Mouse (Mus musculus) intestine, embryonic 16.5 days (tissue): ENCODE results near the gene Erf. TPM values are rescaled to one million over a fixed set of nuclear protein-coding genes. Genes with fewer than 3 reads are reported as not detected.

Source experiments
- ATAC-seq: fragments of 200-750 bp; cut with Nextera tagmentation; 2 replicates; pipeline ENCODE4 v1.8.0; 2017; ENCODE audit warnings: moderate TSS enrichment, moderate library complexity
- H3K27ac ChIP-seq: fragments of 300-500 bp; sonication (generic); 2 replicates; pipeline ENCODE4 v1.5.1; 2014; ENCODE audit warnings: mild to moderate bottlenecking, low read length
- H3K27me3 ChIP-seq: fragments of 300-500 bp; sonication (generic); replicated peaks from 2 replicates; pipeline ENCODE4 v1.6.1; 2014; ENCODE audit warnings: low read length, control low read depth, mixed read lengths; ENCODE audit not compliant: control insufficient read depth, insufficient read depth
- H3K36me3 ChIP-seq: fragments of 300-500 bp; sonication (generic); 2 replicates; pipeline ENCODE4 v1.6.1; 2014; ENCODE audit warnings: low read length, control low read depth; ENCODE audit not compliant: control insufficient read depth, insufficient read depth
- H3K4me1 ChIP-seq: fragments of 300-500 bp; sonication (generic); 2 replicates; pipeline ENCODE4 v1.6.1; 2014; ENCODE audit warnings: low read length, control low read depth, mixed read lengths; ENCODE audit not compliant: control insufficient read depth, insufficient read depth
- H3K4me2 ChIP-seq: fragments of 300-500 bp; sonication (generic); 2 replicates; pipeline ENCODE4 v1.6.1; 2014; ENCODE audit warnings: low read depth, low read length, control low read depth
- H3K4me3 ChIP-seq: fragments of 300-500 bp; sonication (generic); 2 replicates; pipeline ENCODE4 v1.5.1; 2014; ENCODE audit warnings: mild to moderate bottlenecking, low read length
- H3K9ac ChIP-seq: fragments of 300-500 bp; sonication (generic); 2 replicates; pipeline ENCODE4 v1.6.1; 2014; ENCODE audit warnings: low read depth, low read length
- H3K9me3 ChIP-seq: fragments of 300-500 bp; sonication (generic); 2 replicates; pipeline ENCODE4 v1.6.1; 2016; ENCODE audit warnings: low read length, control low read depth; ENCODE audit not compliant: control insufficient read depth
- WGBS: fragments of 180-500 bp; shearing (Covaris S2); extraction: QIAGEN DNeasy Blood & Tissue Kit; methylation state at CpG from one replicate; pipeline ENCODE4 v1.1.7; 2014; 5-methylcytosine and 5-hydroxymethylcytosine counted together
- microRNA-seq: library from miRNA; unstranded; fragments of <30 nt; microRNA quantifications from one replicate; pipeline ENCODE4, GENCODE M21; 2016
- polyA plus RNA-seq: library from polyadenylated mRNA; unstranded; fragments of >200 nt; fragmentation: Nextera tagmentation; extraction: Ambion mirVana; gene quantifications from 2 replicates; pipeline ENCODE4 v1.2.1, GENCODE M21; 2015

Erf gene
- polyA plus RNA-seq, 1 experiment from 2014 or later, result 6.6 TPM

DNA sequence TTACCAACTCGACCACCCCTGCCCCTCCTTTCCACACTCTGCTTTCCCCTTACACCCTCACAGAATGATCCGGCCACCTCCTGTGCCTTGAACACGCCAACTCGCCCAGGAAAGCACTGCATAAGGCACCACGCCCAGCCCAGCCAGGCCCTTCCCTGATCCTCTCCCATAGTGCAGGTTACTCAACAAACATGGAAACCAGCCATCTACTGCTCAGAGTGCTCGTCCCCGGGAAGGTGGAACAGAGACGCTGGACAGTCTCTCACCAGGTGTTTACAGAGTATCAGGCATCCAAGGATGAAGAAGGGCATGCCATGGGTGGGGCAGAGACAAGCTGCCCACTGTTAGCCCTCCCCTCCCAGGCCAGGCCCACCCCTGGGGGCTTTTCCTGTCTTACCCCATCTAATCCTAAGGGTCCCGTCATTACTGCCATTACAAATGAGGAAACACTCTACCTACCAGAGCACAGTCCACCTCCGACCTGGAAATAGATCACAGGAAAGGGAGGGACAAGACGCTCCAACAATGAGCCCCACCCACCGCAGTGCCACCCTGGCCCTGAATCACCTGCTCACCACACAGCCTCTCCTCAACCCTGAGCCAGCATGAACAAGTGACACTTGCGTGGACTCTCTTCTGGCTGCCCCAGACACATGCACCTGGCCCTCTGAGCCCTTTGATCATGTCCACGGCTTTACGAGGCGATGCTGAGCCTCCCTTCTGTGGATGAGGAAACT lies 44.3 kb downstream of the Erf start:
- ATAC-seq, result no peak
- WGBS, result 80% methylated on average over 16 of the region's 16 CpGs
- H3K27ac ChIP-seq, result no peak overlapping the region

GRCm38 (mm10) chr7:25205355-25206093 lies 45.0 kb downstream of the Erf start:
- Histone ChIP-seq H3K4me2 (no peak overlapping the region; the same call in 1 of the 2 replicates), H3K4me1 (peaks cover 30% of the 10 kb centered on the region), H3K9ac (0 out of 2 replicates have a peak overlapping the region, but pooled peaks have one; percentile 18), H3K36me3 (peaks cover 2% of the 10 kb centered on the region; the same call in 1 of the 2 replicates), H3K9me3 (no peaks in the 10 kb centered on the region), H3K27me3 (no peaks in the 10 kb centered on the region), H3K27ac (peak overlapping the region; percentile 41; the same call in 1 of the 2 replicates), H3K4me3 (no peak overlapping the region)
- WGBS, result 74% methylated on average over 16 of the region's 16 CpGs
- peak; percentile 17 for ATAC-seq

More for the DNA sequence above, 44.3 kb downstream of the Erf start:
- H3K9me3 ChIP-seq, result no peaks in the 10 kb centered on the region
- peaks cover 4% of the 10 kb centered on the region for H3K36me3 ChIP-seq
- no peak overlapping the region for H3K9ac ChIP-seq
- peaks cover 30% of the 10 kb centered on the region for H3K4me1 ChIP-seq
- H3K4me2 ChIP-seq, result no peak overlapping the region
- H3K27me3 ChIP-seq, result no peaks in the 10 kb centered on the region
- no peak overlapping the region for H3K4me3 ChIP-seq

DNA sequence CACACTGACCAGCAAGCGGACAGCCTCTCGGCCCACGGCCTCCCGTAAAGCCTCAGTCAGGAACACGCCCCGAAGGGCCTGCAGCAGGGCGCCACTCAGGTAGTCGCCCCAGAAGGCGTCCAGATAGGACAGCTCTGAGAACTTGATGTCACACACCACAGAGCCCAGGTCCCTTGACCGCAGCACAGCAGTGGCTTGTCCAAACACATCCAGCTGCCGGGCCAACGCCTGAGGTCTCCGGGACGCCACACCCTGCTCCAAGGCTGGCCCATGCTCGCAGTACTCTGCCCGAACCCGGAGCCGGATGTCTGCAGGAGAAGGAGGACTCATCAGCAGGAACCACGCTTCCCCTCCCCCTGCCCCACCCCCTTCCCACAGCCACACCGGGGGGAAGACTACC lies 46.9 kb downstream of the Erf start:
- whole genome bisulfite sequencing, result 90% methylated on average over 20 of the region's 20 CpGs
- Histone ChIP-seq H3K36me3 (peaks cover 2% of the 10 kb centered on the region; the same call in 1 of the 2 replicates), H3K4me1 (peaks cover 21% of the 10 kb centered on the region), H3K4me2 (no peak overlapping the region), H3K9me3 (no peaks in the 10 kb centered on the region), H3K9ac (no peak overlapping the region), H3K27me3 (no peaks in the 10 kb centered on the region), H3K4me3 (no peak overlapping the region), H3K27ac (no peak overlapping the region)
- ATAC-seq, result no peak

DNA sequence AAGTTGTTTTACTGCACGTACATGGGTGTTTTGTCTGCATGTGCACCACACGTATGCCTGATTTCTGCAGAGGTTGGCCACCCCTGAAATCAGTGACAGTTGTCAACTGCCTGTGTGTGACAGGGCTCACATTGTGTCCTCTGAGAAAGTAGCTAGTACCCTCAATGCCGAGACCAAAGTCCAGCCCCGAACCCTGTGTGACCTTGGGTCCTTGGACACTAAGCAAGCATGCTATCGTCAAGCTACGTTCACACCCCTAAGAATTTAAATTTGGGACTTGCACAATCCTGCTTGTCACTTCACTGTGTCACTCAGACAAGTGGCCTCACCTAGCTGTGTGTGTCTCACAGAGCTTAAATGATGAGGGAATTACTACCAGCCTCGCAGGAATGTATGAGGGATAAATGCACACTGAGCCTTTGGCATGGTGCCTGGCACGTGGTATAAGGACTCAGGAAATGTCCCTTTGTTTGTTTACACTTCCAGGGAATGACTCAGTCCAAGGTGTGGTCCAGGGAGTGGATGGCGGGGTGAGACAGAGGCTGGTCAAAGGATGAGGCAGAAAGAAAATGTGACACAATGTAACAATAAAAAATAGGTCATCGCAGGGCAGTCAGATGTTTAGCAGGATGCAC lies 53.1 kb downstream of the Erf start:
- Histone ChIP-seq H3K9ac (no peak overlapping the region), H3K4me2 (no peak overlapping the region), H3K4me3 (no peak overlapping the region), H3K36me3 (no peaks in the 10 kb centered on the region), H3K9me3 (no peaks in the 10 kb centered on the region), H3K27me3 (no peaks in the 10 kb centered on the region), H3K4me1 (peaks cover 8% of the 10 kb centered on the region), H3K27ac (no peak overlapping the region)
- peak; percentile 92 for ATAC-seq
- WGBS, result 46% methylated on average over 10 of the region's 10 CpGs

- 85% methylated on average over 9 of the region's 9 CpGs for WGBS
Observed at GRCm38 (mm10) chr7:25196107-25196506, 54.5 kb downstream of the Erf start.

GRCm38 (mm10) chr7:25195148-25195547 lies 55.4 kb downstream of the Erf start:
- H3K9me3 ChIP-seq, result no peaks in the 10 kb centered on the region
- WGBS, result 77% methylated on average over 3 of the region's 3 CpGs
- no peak overlapping the region for H3K27ac ChIP-seq
- no peak for ATAC-seq
- peaks cover 8% of the 10 kb centered on the region for H3K4me1 ChIP-seq
- no peaks in the 10 kb centered on the region for H3K27me3 ChIP-seq
- H3K4me2 ChIP-seq, result no peak overlapping the region
- H3K36me3 ChIP-seq, result no peaks in the 10 kb centered on the region
- H3K4me3 ChIP-seq, result no peak overlapping the region
- H3K9ac ChIP-seq, result no peak overlapping the region

More at GRCm38 (mm10) chr7:25196107-25196506, 54.5 kb downstream of the Erf start:
- Histone ChIP-seq H3K4me3 (no peak overlapping the region), H3K27ac (no peak overlapping the region), H3K9me3 (no peaks in the 10 kb centered on the region), H3K27me3 (no peaks in the 10 kb centered on the region), H3K36me3 (no peaks in the 10 kb centered on the region), H3K4me1 (peaks cover 8% of the 10 kb centered on the region), H3K9ac (no peak overlapping the region), H3K4me2 (no peak overlapping the region)
- no peak for ATAC-seq

Small RNA genes lying within 50 kb of the gene (microRNA-seq; reads per million reads assigned to microRNA genes)
- 0.68 reads per million for gene Mir7048

Other genes starting within 250 kb of the Erf start
- 3.5 and 3.9 TPM in 2 replicates for gene Atp1a3, start 244.8 kb downstream of the Erf start, polyA plus RNA-seq
- gene Grik5, start 178.4 kb downstream of the Erf start, polyA plus RNA-seq, result 1.5 and 1.9 TPM in 2 replicates
- gene Zfp574, start 178.2 kb downstream of the Erf start, polyA plus RNA-seq, result 23.1 and 23.3 TPM in 2 replicates
- 1.0 and 1.2 TPM in 2 replicates for gene Pou2f2, start 71.0 kb downstream of the Erf start, polyA plus RNA-seq
- 11.3 and 11.9 TPM in 2 replicates for gene Dedd2, start 30.1 kb downstream of the Erf start, polyA plus RNA-seq
- gene Zfp526, start 29.3 kb downstream of the Erf start, polyA plus RNA-seq, result 1.9 and 2.3 TPM in 2 replicates
- 4.0 and 5.9 TPM in 2 replicates for gene Gsk3a, start 12.9 kb downstream of the Erf start, polyA plus RNA-seq
- 17.3 and 19.9 TPM in 2 replicates for gene Cic, start 16.9 kb upstream of the Erf start, polyA plus RNA-seq
- 175 and 180 TPM in 2 replicates for gene Pafah1b3, start 47.2 kb upstream of the Erf start, polyA plus RNA-seq
- 0.56 and 0.93 TPM in 2 replicates for gene Prr19, start 50.6 kb upstream of the Erf start, polyA plus RNA-seq
- gene Tmem145, start 55.3 kb upstream of the Erf start, polyA plus RNA-seq, result 0.61 and 1.1 TPM in 2 replicates
- gene Megf8, start 66.4 kb upstream of the Erf start, polyA plus RNA-seq, result 6.8 and 7.1 TPM in 2 replicates
- gene Cnfn, start 119.0 kb upstream of the Erf start, polyA plus RNA-seq, result 0.69 and 1.1 TPM in 2 replicates
- 9.1 and 11.8 TPM in 2 replicates for gene Lipe, start 147.9 kb upstream of the Erf start, polyA plus RNA-seq
- gene Cxcl17, start 162.1 kb upstream of the Erf start, polyA plus RNA-seq, result 0.18 and 0.43 TPM in 2 replicates
- gene Ceacam1, start 226.8 kb upstream of the Erf start, polyA plus RNA-seq, result 40.6 and 46.7 TPM in 2 replicates